Mouse (Mus musculus): ENCODE data around the gene Sgo2a.

DNA sequence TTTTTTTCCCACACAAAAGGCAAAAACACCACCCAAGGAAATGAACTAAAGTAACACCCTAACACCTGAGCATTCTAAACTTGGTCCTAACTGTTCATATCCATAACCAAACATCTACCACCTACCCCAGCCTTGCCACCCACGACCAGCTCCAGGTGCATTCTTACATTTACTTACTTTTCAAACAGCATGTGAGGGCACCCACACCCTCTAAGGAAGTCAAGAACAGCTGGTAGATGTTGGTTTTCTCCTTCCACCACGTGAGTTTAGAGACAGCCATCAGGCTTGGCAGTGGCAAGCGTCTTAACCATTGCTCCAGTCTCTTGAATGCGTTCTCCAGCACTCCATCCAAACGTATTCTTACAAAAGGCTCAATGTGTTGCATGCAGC lies 41.4 kb upstream of the Sgo2a start:
- TF ChIP-seq CHD2 (IDR thresholded peaks at IDR 0.05; ENCODE audit: low read depth, low read length) (no peak), HCFC1 (IDR thresholded peaks at IDR 0.05; ENCODE audit: borderline replicate concordance, insufficient read depth, low read length) (no peak)

Measured in ES-E14 (cell line).